Mouse (Mus musculus): Measurements from ENCODE around the gene Slc11a2.

GRCm38 (mm10) chr15:100393016-100393415 is 31.9 kb downstream of the Slc11a2 start:
- TF ChIP-seq EP300 (IDR thresholded peaks at IDR 0.05; ENCODE audit: low read depth): no peak
- no peak for TF ChIP-seq CTCF (IDR thresholded peaks at IDR 0.05; ENCODE audit: low read depth)

Measured in liver, postnatal 0 days (tissue).